ENCODE assay signal across 8 mouse cellular contexts in genomic region chr5:9073177-9073854, GRCm38 (mm10). TPM values are rescaled to one million over a fixed set of nuclear protein-coding genes. Genes with fewer than 3 reads are reported as not detected.
DNase-seq lines count a peak whose midpoint lies in the region; ATAC-seq lines count a peak whose summit lies in the region.

No protein-coding gene starts in this region.

- no peak overlapping the region for H3K9ac ChIP-seq in kidney, embryonic 15.5 days
- H3K9ac ChIP-seq in intestine, embryonic 16.5 days (ENCODE audit: low read depth, low read length): no peak overlapping the region
- H3K9ac ChIP-seq in neural tube, embryonic 14.5 days (replicated peaks; ENCODE audit: low read depth, low read length): no peak overlapping the region

- WGBS in kidney, embryonic 15.5 days: 64% methylated on average over 5 of the region's 5 CpGs
- WGBS in intestine, embryonic 16.5 days: 58% methylated on average over 5 of the region's 5 CpGs
- 51% methylated on average over 5 of the region's 5 CpGs for WGBS in neural tube, embryonic 14.5 days

- no peaks in the 10 kb centered on the region for H3K36me3 ChIP-seq in kidney, embryonic 15.5 days
- no peaks in the 10 kb centered on the region for H3K36me3 ChIP-seq in intestine, embryonic 16.5 days (ENCODE audit: control insufficient read depth, insufficient read depth, low read length)
- H3K36me3 ChIP-seq in neural tube, embryonic 14.5 days (ENCODE audit: control insufficient read depth, insufficient read depth, low read length): no peaks in the 10 kb centered on the region

- no peak for ATAC-seq in kidney, embryonic 15.5 days (replicated peaks; ENCODE audit: low FRiP score)
- peak; percentile 21; the same call in 1 of the 2 replicates for ATAC-seq in intestine, embryonic 16.5 days
- peak; percentile 56; the same call in 1 of the 2 replicates for ATAC-seq in neural tube, embryonic 14.5 days (ENCODE audit: low read depth)

- H3K4me1 ChIP-seq in kidney, embryonic 15.5 days: no peaks in the 10 kb centered on the region
- H3K4me1 ChIP-seq in intestine, embryonic 16.5 days (ENCODE audit: control insufficient read depth, insufficient read depth, low read length): peaks cover 9% of the 10 kb centered on the region
- H3K4me1 ChIP-seq in neural tube, embryonic 14.5 days (ENCODE audit: control insufficient read depth, insufficient read depth, low read length): no peaks in the 10 kb centered on the region

- no peak overlapping the region for H3K4me2 ChIP-seq in kidney, embryonic 15.5 days
- H3K4me2 ChIP-seq in intestine, embryonic 16.5 days (ENCODE audit: low read depth, low read length): no peak overlapping the region
- H3K4me2 ChIP-seq in neural tube, embryonic 14.5 days (ENCODE audit: low read depth, low read length): no peak overlapping the region

- no peaks in the 10 kb centered on the region for H3K9me3 ChIP-seq in kidney, embryonic 15.5 days (replicated peaks)
- no peaks in the 10 kb centered on the region for H3K9me3 ChIP-seq in intestine, embryonic 16.5 days (ENCODE audit: control insufficient read depth, low read length)
- H3K9me3 ChIP-seq in neural tube, embryonic 14.5 days (ENCODE audit: control insufficient read depth, low read length): no peaks in the 10 kb centered on the region

- peak; percentile 7 for DNase-seq in kidney, adult 18-20 months
- peak; percentile 78 for DNase-seq in CD4-positive, CD25-positive, alpha-beta regulatory T cell, adult 2 months (ENCODE audit: low read depth, low spot score)
- DNase-seq in brain, adult 2 months (ENCODE audit: low read depth, low spot score): peak; percentile 52
- DNase-seq in cerebellum, adult 11 months: no peak
- DNase-seq in spleen, postnatal 4 days (ENCODE audit: low spot score in 2 of 2): no peak

- no peak overlapping the region for H3K27ac ChIP-seq in kidney, embryonic 15.5 days
- H3K27ac ChIP-seq in intestine, embryonic 16.5 days (ENCODE audit: low read length): no peak overlapping the region
- H3K27ac ChIP-seq in neural tube, embryonic 14.5 days (ENCODE audit: low read depth, low read length): no peak overlapping the region

- no peaks in the 10 kb centered on the region for H3K27me3 ChIP-seq in kidney, embryonic 15.5 days
- no peaks in the 10 kb centered on the region for H3K27me3 ChIP-seq in intestine, embryonic 16.5 days (replicated peaks; ENCODE audit: control insufficient read depth, insufficient read depth, low read length)
- no peaks in the 10 kb centered on the region for H3K27me3 ChIP-seq in neural tube, embryonic 14.5 days (ENCODE audit: control insufficient read depth, insufficient read depth, low read length)

- no peak overlapping the region for H3K4me3 ChIP-seq in kidney, embryonic 15.5 days (replicated peaks)
- H3K4me3 ChIP-seq in intestine, embryonic 16.5 days (ENCODE audit: low read length): no peak overlapping the region
- H3K4me3 ChIP-seq in neural tube, embryonic 14.5 days (ENCODE audit: low read depth, low read length): no peak overlapping the region

RNA-seq across cellular contexts. Expression of gene Tmem243, which starts 27.2 kb away (rescaled TPM):
- polyA plus RNA-seq in kidney, embryonic 15.5 days (2015; fragmentation: Nextera tagmentation; extraction: Ambion mirVana): 20.7 and 21.6 TPM in 2 replicates
- 5.3 and 10.5 TPM in 2 replicates for polyA plus RNA-seq in intestine, embryonic 16.5 days (2015; fragmentation: Nextera tagmentation; extraction: Ambion mirVana)
- 15.3 and 15.7 TPM in 2 replicates for polyA plus RNA-seq in neural tube, embryonic 14.5 days (2014; fragmentation: Nextera tagmentation; extraction: Ambion mirVana)

Comparison
In these comparisons a context has a peak if more than half of its experiments do, and no peak if none do; other contexts are left out.
1. DNase-seq: peak in kidney, adult 18-20 months (single experiment), CD4-positive, CD25-positive, alpha-beta regulatory T cell, adult 2 months (single experiment) and brain, adult 2 months (single experiment); none in cerebellum, adult 11 months (single experiment) and spleen, postnatal 4 days (0 of 2).